Mouse (Mus musculus) testis, adult 2 months (tissue): ENCODE data around the gene Ddost. TPM values are rescaled to one million over a fixed set of nuclear protein-coding genes. Genes with fewer than 3 reads are reported as not detected.
A peak's percentile ranks its signal among the peaks of the same experiment; 100 is the strongest.

ENCODE experiments used
- H3K27ac ChIP-seq: fragments of 200-500 bp; 2 replicates; pipeline ENCODE4 v1.5.1; 2012; ENCODE audit warnings: low read depth, low read length; ENCODE audit not compliant: control insufficient read depth, insufficient read depth
- H3K27me3 ChIP-seq: fragments of 200-500 bp; 2 replicates; pipeline ENCODE4 v1.6.1; 2012; ENCODE audit warnings: mild to moderate bottlenecking, low read length, moderate library complexity; ENCODE audit not compliant: control insufficient read depth, insufficient read depth
- H3K36me3 ChIP-seq: fragments of 200-500 bp; 2 replicates; pipeline ENCODE4 v1.6.1; 2012; ENCODE audit warnings: mild to moderate bottlenecking, low read length; ENCODE audit not compliant: control insufficient read depth, insufficient read depth
- H3K4me1 ChIP-seq: fragments of 200-500 bp; 2 replicates; pipeline ENCODE4 v1.6.1; 2012; ENCODE audit warnings: low read length; ENCODE audit not compliant: control insufficient read depth, insufficient read depth
- H3K4me3 ChIP-seq: fragments of 200-500 bp; 2 replicates; pipeline ENCODE4 v1.5.1; 2012; ENCODE audit warnings: low read depth, mild to moderate bottlenecking, low read length, moderate library complexity, mixed read lengths; ENCODE audit not compliant: control insufficient read depth
- CTCF ChIP-seq: fragments of 200-500 bp; IDR thresholded peaks from 2 replicates; pipeline ENCODE4 v1.5.1; 2012; ENCODE audit warnings: low read depth, mild to moderate bottlenecking, inconsistent platforms, low read length, moderate library complexity; ENCODE audit not compliant: control insufficient read depth, insufficient read depth, insufficient replicate concordance
- POLR2A ChIP-seq: fragments of 200-500 bp; IDR thresholded peaks from 2 replicates; pipeline ENCODE4 v1.6.1; 2012; ENCODE audit warnings: low read depth, mild to moderate bottlenecking, inconsistent platforms, low read length, moderate library complexity; ENCODE audit not compliant: control insufficient read depth
- polyA plus RNA-seq: library from polyadenylated mRNA; depleted of rRNA; stranded (reverse); fragments of >200 nt; gene quantifications from 2 replicates; pipeline ENCODE4 v1.2.3, GENCODE M21; 2012; rRNA removed

The Ddost gene
- polyA plus RNA-seq: 156 and 177 TPM in 2 replicates

DNA sequence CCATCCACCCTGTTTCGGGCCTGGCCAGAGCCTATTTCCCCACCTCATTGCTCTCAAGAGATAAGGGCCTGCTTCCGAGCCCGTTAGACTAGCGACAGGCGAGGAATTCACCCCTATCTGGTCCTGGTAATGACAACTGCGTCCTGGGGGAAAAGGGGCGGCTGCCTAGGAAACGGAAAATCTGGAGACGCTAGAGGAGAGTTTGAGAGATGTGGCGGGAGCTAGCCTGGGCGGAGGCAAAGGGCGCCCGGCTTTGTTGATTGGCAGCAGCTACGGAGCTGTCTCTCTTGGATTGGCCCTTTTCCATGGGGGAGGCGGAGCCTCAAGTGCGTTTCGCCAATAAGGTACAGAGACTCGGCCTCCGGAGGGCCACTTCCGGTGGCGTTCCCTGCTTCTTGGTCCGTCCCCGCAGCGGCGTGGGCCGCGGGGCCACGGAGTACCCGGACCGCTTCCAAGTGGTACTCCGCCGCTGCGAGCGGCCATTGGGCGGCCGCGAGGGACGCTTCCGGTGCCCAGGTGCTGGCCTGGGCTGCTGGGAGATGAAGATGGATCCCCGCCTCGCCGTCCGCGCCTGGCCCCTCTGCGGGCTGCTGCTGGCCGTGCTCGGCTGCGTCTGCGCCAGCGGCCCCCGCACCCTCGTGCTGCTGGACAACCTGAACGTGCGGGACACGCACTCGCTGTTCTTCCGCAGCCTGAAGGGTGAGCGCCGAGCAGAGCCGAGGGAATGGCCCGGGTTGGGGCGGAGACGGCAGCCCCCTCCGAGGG lies at the start of gene Ddost:
TSS of gene Ddost (plus strand) at position 391 of the 765 bp plus-strand sequence.
- peak within 1 kb of the TSS; percentile 78 for H3K4me3 ChIP-seq
- H3K36me3 ChIP-seq: no peaks in the 10 kb centered on the region
- peak; percentile 76 for TF ChIP-seq POLR2A
- no peak for TF ChIP-seq CTCF
- no peaks in the 10 kb centered on the region for H3K27me3 ChIP-seq
- H3K27ac ChIP-seq: peak within 1 kb of the TSS; percentile 74
- peaks cover 5% of the 10 kb centered on the region for H3K4me1 ChIP-seq

DNA sequence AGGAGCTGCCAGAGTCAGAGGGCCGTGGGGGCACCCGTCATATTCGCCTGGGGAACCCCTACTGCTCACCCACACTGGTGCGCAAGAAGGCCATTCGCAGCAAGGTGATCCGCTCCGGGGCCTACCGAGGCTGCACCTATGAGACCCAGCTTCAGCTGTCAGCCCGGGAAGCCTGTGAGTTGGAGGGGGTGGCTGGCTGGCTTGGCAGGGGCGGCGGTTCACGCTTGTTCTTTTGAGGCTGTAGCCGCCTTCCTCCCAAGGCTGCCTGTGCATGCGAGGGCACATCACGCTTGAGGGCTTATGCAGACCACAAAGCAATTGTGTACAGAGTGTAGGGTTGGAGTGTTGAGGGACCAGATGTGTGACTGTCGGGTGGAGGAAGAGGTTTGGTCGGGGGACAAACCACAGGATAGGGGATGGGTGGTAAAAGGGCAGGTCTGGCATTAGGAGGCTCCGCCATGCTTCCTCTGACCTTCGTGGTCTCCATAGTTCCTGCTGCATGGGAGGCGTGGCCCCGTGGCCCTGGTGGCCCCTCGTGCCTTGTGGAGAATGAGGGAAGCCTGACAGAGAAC lies 47.3 kb upstream of the Ddost start:
- TF ChIP-seq CTCF (no peak), POLR2A (no peak)
- no peak overlapping the region for H3K4me3 ChIP-seq
- H3K27me3 ChIP-seq: no peaks in the 10 kb centered on the region
- peaks cover 7% of the 10 kb centered on the region for H3K4me1 ChIP-seq
- no peaks in the 10 kb centered on the region for H3K36me3 ChIP-seq
- no peak overlapping the region for H3K27ac ChIP-seq

DNA sequence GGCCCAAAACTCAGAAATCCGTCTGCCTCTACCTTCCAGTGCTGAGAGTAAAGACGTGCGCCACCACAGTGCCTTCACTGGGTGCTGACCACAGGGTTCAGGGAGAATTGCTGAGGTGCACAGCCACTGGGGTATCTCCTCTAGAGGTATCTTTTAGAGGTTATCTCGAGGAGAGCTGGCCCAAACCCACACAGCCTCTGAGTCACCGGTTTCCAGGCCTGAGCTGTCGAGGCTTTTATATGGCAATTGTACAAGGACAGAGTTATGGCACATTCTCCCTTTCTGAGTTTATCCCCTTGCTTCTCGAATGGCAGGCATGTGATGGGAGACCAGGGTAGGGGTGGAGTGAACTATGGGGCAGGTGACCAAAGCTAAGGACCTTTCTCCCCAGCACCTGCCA lies 45.9 kb upstream of the Ddost start:
- Histone ChIP-seq H3K4me1 (peaks cover 9% of the 10 kb centered on the region), H3K4me3 (no peak overlapping the region), H3K36me3 (no peaks in the 10 kb centered on the region), H3K27ac (no peak overlapping the region), H3K27me3 (no peaks in the 10 kb centered on the region)
- TF ChIP-seq POLR2A: no peak
- TF ChIP-seq CTCF: no peak

DNA sequence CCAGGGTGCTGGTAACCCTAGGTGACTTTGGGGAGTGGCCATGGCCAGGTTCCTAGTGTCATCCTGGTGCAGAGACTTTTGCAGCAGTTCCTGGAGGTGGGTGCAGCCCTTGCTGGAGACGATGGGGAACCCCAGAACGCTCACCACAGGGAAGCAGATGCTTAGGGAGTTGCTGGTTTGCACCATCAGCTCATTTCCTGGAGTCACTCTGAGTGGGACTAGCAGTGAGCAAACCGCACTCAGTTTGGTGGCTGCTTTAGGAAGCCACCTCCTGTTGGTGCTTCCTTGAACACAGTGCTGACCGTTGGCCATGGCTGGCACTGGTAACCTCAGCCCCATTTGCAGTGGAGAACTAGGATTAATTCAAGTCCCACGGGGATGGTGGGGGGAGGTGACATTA lies 45.0 kb upstream of the Ddost start:
- TF ChIP-seq POLR2A: no peak
- no peak for TF ChIP-seq CTCF
- Histone ChIP-seq H3K27me3 (no peaks in the 10 kb centered on the region), H3K4me1 (peaks cover 9% of the 10 kb centered on the region), H3K27ac (no peak overlapping the region), H3K4me3 (no peak overlapping the region), H3K36me3 (no peaks in the 10 kb centered on the region)

DNA sequence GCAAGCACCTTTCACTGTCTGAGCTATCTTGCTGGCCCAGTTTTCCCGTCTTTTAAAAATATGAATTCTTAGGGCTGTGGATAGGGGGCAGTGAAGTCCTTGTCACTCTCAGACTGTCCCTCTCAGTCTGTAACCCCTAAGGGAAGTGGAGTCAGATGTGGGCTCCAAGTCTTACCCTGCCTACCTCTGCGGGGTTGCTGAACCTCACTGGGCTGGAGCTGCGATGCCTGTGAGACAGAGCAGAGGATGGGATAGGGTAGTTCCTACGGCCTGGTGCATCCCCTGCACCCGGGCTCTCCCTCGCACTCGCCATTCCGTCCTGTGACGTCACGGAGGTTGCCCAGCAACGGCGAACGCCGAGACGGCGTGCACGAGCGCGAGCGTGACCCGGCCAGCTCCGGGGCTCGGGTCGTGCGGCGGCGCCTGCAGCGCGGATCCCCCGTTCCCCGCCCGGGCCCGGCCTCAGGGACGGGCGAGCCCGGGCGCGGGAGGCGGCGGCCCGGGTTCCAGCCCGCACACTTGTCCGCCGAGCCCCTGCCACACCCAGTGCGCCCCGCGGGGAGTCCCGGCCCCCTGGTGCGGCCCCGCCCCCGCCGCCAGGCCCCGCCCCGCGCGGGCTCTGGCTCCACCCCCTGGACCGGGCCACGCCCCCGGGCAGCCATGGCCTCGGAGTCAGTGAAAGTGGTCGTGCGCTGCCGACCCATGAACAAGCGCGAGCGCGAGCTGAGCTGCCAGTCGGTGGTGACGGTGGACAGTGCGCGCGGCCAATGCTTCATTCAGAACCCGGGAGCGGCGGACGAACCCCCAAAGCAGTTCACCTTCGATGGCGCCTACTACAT lies 42.5 kb upstream of the Ddost start:
- H3K4me1 ChIP-seq: peaks cover 9% of the 10 kb centered on the region
- no peaks in the 10 kb centered on the region for H3K27me3 ChIP-seq
- 0 out of 2 replicates have a peak, but pooled peaks have one; percentile 4 for TF ChIP-seq CTCF
- peak; percentile 74; the same call in 1 of the 2 replicates for TF ChIP-seq POLR2A
- H3K4me3 ChIP-seq: peak overlapping the region; percentile 96
- H3K27ac ChIP-seq: peak overlapping the region; percentile 63; the same call in 1 of the 2 replicates
- no peaks in the 10 kb centered on the region for H3K36me3 ChIP-seq

DNA sequence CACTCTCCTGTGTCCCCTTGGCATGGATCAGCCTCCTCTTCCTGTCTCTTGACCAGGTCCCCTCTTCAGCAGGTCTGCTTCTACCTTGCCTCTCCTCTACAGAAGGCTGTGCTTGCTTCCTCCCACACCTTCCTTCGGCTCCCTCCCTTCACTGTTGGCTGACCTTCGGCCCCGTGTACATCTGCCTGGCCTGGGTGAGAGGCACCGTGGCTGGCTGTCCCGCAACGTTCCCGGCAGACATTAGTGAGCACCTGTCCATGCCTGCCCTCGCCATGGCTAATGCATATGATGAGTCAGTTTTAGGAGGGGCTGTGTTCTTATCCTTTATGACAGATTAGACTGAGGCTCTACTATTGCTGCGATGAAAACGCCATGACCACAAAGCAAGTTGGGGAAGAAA lies 36.7 kb upstream of the Ddost start:
- H3K27me3 ChIP-seq: no peaks in the 10 kb centered on the region
- TF ChIP-seq CTCF (no peak), POLR2A (no peak)
- H3K4me3 ChIP-seq: no peak overlapping the region; the same call in 1 of the 2 replicates
- no peak overlapping the region for H3K27ac ChIP-seq
- no peaks in the 10 kb centered on the region for H3K36me3 ChIP-seq
- H3K4me1 ChIP-seq: peaks cover under 1% of the 10 kb centered on the region
